Mouse (Mus musculus) brain, adult 2 months (tissue): Measurements from ENCODE around the gene Atpaf2.

Experiments used
- DNase-seq: peaks from one replicate; pipeline ENCODE4 v3.0.0; 2011; ENCODE audit warnings: low read depth, low spot score

Atpaf2 gene

DNA sequence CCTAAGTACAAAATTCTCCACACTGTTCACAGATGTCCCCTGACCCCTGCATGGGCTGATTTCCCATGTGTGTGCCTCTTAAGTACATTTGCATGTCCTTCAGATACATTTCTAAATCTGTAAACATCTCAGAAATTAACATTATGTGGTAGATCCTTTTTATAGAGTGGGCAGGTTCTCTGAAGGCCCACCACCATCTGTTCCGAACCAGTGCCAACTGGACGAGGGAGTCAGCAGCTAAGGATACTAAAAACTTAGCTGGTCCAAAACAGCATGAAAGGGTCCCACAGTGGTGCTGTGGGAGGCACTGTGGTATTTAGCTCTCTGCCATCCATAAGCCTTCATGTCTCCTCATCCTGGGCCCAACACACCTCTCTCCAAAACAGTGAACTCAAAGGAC lies 21.1 kb downstream of the Atpaf2 start:
- DNase-seq, result peak; percentile 75

DNA sequence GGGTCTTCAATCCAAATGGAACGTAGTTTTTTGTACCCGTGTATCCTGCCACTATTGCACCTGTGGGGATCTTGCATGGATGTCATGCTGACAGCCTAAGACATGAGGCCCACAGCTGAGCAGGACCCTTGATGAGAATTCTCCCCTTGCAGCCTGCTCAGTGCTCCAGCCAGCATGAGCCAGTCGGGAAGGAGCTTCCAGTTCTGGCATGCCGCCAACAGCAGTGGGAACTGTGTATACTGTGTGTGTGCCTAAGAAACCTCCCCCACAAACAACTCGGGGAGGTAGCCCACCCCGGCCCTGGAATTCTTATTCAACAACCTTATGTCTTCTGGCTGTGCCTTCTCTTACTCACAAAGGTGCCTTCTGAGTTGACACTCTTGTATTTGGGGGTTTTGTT lies 21.7 kb downstream of the Atpaf2 start:
- peak; percentile 42 for DNase-seq

DNA sequence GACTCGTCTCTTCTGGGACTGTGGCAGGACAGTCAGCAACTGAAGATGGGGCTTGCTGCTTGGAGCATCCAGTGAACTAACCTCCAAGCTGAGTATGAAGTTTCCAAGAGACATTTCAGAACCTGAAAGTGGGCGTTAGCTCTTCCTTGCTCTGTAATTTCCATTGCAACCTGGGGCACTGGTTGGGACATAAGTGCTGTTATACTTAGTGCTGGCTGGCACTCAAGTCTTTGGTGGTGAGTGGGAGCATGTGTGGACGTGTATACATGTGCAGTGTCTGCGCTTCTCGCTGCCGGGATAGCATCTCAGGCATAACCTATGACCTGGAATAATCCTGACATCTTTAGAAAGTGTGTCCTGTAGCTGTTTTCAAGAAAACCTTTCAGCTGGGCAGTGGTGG lies 26.9 kb downstream of the Atpaf2 start:
- peak; percentile 37 for DNase-seq

DNA sequence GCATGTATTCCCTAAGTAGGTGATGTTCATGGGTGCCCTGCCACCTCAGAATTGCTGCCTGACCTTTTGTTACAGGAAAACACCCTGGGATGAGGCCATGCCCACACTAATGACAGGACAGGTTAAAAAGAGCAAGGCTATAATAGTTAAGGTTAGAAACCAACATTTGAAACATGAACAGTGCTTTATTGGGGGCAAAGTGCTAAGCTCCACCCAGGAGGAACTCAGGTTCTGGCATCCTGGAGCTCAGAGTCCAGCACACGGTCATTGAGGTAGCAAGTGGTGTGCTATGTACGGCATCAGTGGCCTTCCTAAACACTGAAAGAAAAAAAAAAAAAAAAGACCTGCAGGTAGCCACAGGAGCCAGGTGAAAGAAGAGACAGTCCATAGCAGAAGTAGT lies 30.3 kb downstream of the Atpaf2 start:
- no peak for DNase-seq

DNA sequence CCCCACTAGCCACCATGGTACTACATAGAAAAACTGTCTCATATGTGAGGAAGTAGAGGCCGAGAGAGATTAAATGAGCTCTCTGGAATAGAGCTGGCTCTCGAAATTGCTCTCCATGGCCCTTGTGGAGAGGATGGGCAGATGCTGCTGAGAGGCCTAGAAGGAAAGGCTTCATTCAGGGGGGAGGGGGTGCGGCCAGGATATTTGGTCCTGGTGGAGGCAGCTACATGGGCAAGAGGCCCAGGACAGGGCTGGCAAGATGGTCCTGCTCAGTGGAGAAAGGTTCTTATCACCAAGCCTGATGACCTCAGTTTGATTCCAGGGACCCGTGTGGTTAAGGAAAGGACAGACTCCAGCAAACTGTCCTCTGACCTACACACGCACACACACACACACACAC lies 32.3 kb downstream of the Atpaf2 start:
- no peak for DNase-seq

DNA sequence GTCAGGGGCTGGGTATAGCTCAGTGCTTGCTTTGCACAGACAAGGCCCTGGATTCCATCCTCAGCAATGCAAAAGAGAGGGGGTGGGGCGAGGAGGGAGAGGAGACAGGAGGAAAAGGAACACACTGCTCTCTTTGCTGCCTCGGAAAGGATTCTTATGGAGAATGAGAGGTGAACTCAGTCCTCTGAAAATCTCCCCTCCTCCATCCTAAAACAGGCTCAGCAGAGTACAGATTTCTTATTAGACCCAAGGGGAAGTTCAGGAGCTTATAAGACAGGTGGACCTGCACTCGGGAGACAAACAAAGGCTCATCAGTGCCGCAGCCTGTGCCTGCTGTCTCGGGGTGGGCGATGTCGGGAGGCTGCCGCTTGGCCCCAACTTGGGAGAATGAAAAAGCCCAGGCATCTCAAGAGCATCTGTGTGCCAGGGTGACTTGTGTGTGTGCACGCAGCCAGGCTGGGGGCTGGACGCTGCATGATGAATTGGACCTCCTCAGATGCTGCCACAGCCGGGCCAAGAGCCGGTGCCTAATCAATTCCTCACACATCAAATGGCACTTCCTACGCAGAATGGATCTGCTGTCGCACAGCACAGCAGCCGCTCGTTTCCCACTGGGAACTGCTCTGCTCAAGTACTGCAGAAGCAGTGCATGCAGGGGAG lies 33.4 kb downstream of the Atpaf2 start:
- peak; percentile 90 for DNase-seq

DNA sequence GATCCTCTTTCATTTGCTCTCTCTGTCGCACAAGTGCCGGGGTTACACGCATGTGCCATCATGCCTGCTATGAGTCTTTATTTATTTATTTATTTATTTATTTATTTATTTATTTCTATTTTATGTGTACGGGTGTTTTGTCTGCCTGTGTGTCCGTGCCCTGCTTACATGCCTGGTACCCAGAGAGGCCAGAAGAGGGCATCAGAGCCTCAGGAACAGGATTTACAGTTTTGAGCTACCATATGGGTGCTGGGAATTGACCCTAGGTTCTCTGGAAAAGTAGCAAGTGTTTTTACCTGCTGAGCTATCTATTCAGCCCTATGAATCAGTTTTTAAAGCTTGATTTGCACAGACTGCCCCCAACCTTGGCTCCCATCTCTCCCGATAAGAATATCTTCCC lies 34.7 kb downstream of the Atpaf2 start:
- DNase-seq, result no peak

DNA sequence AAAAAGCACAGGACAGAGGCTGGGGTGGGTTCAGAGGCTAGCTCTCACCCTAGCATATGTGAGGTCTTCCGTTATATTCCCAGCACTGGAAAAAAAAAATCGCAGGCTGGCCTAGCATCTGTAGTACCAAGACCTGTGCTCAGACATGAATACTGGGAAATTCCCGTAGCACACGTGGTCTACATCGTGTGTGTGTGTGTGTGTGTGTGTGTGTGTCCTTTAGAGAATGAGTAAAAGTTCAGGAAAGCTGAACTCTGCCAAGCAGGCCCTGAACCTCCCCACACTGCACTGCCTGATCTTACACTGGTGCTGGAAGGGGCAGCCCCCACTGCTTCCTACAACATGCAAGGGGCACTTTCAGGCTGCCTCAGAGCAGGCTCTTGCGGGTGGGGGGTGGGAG lies 43.8 kb downstream of the Atpaf2 start:
- no peak for DNase-seq

DNA sequence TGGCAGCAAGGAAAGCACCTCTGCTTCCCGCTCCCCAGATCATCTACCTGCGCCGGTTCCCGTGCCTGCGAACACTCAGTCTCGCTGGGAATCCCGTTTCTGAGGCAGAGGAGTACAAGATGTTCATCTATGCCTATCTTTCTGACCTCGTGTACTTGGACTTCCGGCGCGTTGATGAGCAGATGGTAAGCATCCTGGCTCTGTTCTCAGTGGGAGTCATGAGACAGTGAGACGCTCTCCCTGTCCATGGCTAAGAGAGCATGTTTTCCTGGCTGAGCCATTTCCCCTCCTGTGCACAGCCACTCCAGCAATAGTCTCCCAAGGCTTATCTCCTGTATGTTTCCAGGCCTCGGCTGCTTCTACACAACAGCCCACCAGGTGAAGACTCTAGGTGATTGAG lies 47.8 kb downstream of the Atpaf2 start:
- DNase-seq, result peak; percentile 60

DNA sequence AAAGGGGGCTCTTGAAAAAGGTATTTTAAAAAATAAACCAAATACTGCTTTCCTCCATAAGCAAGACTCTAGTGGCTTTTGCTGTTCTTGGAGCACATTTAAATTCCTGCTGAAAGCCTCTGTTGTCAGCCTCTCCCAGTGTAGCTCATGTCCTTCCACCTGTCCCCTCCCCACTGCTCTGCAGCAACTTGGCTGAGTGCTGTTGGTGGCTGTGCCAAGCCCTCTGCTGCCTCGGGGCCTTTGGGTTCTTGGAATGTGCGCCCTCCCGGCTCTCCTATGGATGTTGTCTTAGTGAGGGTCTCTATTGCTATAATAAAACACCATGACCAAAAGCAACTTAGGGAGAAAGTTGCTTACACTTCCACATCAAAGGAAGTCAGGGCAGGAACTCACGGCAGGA lies 48.8 kb downstream of the Atpaf2 start:
- DNase-seq, result peak; percentile 55

DNA sequence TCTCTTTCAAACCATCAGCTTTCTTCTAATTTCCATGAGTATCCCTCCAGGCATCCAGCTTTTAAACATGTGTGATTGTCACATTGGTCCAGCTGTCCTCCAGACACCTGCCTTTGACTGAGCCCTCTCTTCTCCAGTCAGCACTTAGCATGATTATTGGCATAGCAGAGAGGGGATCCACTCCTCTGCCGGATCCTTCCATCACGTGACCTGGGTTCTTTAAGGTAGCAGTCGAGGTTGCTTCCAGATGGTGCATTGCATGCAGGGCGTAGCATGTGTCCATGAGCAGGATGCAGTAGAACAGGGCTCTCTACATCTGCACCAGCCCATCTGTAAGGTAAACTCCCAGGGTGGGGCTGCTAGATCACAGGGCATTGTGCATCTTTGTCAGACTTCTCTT lies 49.3 kb downstream of the Atpaf2 start:
- no peak for DNase-seq

DNA sequence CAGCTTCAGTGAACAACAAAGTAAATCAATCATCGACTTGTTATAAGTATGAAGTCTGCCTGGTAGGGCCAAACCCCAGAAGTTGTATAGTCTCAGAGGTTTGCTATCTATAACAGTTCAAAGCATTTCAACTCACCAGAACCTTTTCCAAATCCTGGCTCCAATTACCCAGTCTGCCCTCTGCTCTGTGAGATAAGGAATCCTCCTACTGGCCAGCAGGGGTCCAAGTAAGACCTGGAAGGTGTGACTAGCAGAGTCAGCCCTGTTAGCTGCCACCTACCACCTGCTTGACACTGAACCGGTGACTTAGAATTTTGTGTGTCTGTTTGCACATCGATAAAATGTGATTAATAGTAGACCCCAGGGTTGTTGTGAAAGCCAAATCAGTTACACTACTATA lies 51.0 kb downstream of the Atpaf2 start:
- no peak for DNase-seq

DNA sequence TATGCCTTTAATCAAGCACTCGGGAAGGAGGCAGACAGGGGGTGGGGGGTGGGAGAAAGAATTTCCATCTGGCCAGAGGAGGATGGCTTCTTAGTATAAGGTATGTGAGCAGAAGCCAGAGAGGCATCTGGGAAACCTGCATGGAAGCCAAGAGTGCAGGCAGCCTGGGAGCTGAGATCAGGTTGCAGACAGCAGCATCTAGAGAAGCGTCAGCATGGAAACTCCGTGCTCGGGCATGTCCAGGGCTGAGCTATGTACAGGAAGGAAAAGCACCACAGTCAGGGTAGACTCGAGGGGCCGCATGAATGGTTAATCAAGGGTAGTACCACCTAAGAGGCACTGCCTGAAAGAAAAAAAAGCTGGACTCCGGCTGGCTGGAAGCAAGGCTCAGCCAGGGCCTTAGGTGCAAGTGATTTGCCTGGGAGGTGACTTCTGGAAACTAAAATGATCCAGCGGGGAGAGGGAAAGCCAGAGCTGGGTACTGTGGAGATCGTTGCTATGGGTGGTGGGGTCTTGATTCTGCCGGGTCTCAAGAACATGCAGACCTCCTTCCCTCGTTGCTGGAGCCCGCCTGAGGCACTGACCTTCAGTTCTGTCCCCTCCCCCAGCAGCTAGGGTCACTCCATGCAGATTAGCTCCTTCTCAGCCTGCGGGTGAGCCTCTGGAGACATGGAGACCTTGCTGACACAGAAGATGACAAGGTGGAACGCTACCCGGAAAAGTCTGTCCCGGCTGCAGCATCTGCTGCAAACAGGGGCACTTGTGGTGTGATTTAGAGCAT lies 51.8 kb downstream of the Atpaf2 start:
- no peak for DNase-seq

DNA sequence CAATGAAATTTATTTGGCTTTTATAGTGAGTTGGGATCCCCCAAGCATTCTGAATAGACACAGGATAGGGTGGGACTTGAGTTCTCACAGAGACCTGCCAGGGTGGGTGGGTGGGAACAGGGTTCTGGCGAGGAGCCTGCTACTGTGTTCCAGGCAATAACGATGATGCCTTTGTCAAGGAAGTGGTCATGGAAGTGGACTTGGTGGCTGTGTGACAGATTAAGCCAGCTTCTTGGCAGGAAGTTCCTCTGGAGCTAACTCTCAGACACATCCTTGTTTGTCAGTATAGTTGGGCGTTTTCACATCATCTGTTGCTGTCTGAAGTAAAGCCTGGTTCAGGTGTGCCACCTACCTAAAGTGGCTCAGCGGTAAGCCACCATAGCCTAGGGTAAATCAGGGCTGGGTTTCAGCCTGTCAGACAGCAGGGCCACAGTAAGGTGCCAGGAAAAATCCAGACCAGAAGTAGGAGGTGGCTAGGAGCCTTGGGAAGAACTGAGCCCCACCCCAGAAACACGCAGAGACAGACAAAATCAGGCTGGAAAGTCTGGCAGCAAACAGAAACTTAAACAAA lies 57.5 kb downstream of the Atpaf2 start:
- DNase-seq, result no peak

DNA sequence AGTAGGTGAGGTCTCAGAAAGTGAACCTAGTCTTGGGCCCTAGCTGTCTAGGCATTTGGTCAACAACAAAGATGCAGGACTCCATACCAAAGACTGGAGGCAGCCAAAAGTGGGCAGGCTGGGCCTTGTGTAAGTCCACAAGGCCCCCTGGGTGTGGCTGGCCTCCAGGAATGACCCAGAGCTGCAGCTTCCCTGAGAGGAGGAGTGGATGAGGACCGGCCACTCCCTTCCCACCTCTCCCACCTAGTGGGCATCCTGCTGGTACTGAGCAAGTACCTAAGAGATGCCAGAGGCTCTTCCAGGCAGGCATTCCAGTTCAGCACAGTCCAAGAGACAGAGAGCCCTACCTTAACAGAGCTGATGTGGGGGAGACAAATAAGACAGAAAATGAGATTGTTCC lies 58.3 kb downstream of the Atpaf2 start:
- DNase-seq, result no peak

DNA sequence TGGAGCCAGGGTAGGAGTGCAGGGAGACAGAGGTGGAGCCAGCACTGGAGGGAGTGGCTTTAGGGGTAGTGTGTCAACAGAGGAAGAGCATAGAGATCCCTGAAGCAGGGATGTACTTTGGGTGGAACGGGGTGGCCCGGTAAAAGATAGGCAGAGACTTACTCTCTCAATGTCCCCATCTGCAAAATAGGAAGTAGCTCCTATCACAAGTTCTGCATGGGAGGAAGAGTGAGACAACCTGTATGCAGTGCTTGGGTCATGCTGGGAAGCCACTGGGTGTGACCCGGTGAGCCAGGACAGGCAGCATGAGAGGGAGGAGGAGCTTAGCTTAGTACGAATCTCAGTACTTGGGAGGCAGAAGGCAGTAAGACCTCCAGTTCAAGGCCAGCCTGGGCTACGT lies 59.1 kb downstream of the Atpaf2 start:
- no peak for DNase-seq

DNA sequence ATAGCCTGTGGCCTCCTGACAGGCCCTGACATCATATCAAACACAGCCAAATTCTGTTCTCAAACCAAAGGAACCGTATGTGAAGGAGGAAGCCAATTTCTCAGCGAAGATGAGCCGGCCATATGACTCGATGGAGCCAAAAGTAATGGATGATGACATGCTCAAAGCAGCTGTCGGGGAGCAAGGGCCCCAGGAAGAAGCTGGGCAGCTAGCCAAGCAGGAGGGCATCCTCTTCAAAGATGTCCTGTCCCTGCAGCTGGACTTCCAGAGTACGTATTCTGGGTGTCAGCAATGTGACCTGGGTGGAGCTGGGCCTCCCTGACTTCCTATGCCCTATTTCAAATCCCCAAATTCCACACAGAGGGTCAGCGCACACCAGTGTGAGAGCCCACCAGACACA lies 59.7 kb downstream of the Atpaf2 start:
- no peak for DNase-seq

DNA sequence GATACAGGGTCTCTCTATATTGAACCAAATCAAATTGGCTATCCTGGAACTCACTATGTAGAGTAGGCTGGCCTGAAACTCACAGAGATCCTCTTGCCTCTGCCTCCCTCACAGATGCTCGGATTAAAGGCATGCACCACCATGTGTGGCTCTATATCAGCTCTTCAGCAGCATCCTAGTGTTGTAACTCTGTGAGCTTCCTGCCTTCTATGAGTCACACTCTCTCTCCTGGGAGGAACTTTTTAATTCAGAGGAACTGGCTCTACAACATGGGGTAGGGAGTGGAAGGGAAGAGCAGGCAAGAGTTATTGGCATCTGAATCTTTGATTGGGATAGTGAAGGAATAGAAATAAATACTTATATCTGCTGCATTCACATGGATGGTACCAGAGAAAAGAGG lies 61.1 kb downstream of the Atpaf2 start:
- DNase-seq, result no peak

DNA sequence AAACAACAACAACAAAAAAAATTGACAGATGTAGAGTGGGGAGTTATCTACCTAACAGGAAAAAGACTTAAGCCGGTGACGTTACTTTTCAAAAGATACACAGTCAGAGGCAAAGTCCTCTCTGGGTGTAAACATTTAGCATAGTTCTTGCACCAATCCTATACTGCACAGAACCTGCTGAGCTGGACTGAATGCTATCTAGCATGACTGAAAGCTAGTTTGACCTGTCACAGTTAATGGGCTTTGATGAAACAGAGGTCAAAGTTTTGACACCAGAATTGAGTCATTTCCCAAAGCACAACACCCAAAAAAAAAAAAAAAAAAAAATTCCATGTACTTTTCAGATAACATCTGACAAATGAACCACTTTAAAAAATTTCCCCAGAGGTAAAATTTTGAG lies 62.3 kb downstream of the Atpaf2 start:
- DNase-seq, result no peak

DNA sequence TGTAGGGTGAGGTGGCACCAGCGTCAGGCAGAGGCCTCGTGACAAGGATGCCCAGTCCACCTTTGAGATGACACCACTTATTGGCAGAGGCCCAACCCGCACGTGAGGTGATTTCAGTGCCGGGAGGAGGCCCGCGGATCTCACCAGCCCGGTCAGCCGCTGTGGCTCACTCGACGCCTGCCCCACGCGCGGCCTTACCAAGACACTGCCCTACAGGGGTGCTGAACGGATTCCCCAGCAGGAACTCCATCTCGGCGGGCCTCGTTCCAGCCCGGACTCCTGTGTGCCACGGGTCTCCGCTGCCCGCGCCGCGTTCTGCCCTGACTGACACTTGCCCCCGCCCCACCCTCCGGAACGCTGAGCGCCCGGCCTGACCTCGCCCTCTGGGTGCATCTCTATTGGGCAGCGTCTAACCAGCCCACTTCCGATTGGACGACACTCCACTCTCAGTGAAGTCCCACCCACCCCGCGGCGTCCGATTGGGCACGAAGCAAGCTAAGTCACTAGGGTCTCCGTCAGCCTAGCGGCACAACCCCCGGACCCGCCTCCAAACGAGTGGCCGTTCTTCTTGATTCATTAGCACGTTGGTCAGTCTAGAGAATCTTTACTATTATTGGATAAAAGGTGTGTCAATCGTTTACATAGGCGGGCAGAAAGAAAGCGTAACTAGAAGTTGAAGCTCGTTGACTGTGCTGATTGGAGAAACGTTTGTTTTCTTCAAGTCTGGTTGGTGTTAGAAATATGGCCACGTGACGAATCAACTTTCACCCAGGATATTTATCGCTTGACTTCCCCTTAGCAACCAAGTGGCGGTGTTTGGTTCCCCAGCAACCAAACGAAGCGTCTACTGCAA lies 65.5 kb downstream of the Atpaf2 start, which contains the start of the genes Tom1l2 and Drc3:
Gene Tom1l2 (minus strand): TSS at position 347 of the 853 bp plus-strand sequence.
Gene Drc3 (plus strand): TSS at position 771 of the 853 bp plus-strand sequence.
- DNase-seq, result peak; percentile 100

DNA sequence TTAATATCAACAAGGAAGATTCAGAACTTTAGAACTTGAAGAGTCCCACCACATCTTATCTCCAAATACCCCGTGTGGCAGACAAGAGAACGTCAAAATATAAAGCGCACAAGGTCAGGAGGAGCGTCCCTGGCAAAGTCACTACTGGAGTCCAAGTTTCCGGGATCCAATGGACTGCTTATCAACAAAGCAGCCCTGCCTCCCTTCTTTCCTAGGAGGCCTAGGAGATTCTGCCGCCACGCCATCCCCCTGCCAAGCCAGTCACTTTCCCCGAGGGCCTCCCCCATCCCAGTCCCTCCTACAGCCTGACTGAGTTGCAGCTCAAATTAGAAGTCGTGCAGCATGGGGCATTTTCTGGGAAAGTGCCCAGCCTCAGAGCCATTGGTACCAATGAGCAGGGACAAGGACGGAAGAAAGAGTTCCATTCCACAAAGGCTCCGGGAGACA lies 66.3 kb downstream of the Atpaf2 start:
- DNase-seq, result peak; percentile 73

DNA sequence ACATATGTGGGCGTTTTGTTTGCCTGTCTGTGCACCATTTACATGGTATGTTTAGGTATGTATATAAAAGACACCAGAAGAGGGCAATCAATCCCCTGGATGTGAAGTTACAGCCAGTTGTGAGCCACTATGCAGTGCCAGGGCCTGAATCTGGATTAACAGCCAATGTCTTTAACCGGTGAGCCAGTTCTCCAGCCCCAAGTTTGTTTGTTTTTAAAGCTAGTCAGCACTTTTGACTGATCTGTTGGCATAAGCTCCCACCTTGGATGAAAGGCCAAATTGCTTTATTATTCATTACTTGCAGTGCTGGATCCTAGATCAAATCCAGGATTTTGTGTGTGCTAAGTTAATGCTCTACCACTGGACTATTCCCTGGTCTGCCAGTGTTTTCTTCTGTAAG lies 66.9 kb downstream of the Atpaf2 start:
- peak; percentile 18 for DNase-seq
